Mouse (Mus musculus): ENCODE results near the gene Pip4k2c. TPM values are rescaled to one million over a fixed set of nuclear protein-coding genes. Genes with fewer than 3 reads are reported as not detected.

Gene Pip4k2c
- polyA plus RNA-seq, 1 experiment: 9.5 TPM

GRCm38 (mm10) chr10:127150471-127150872, 60.9 kb downstream of the Pip4k2c start:
- Histone ChIP-seq H3K4me3 (replicated peaks) (no peak overlapping the region), H3K27me3 (ENCODE audit: control insufficient read depth) (no peaks in the 10 kb centered on the region), H3K9me3 (ENCODE audit: control insufficient read depth, low read length) (peaks cover 4% of the 10 kb centered on the region; the same call in 1 of the 2 replicates), H3K36me3 (ENCODE audit: control insufficient read depth) (no peaks in the 10 kb centered on the region), H3K4me1 (ENCODE audit: control insufficient read depth) (peaks cover 8% of the 10 kb centered on the region)
- TF ChIP-seq GATA1 (IDR thresholded peaks at IDR 0.05; ENCODE audit: low read length) (no peak), TAL1 (IDR thresholded peaks at IDR 0.05; ENCODE audit: low read length) (no peak)

- peaks cover 8% of the 10 kb centered on the region for H3K4me1 ChIP-seq (ENCODE audit: control insufficient read depth)
- no peak overlapping the region for H3K4me3 ChIP-seq (replicated peaks)
- peaks cover under 1% of the 10 kb centered on the region; the same call in 1 of the 2 replicates for H3K9me3 ChIP-seq (ENCODE audit: control insufficient read depth, low read length)
- H3K27me3 ChIP-seq (ENCODE audit: control insufficient read depth): no peaks in the 10 kb centered on the region
- no peak for TF ChIP-seq GATA1 (IDR thresholded peaks at IDR 0.05; ENCODE audit: low read length)
- no peak for TF ChIP-seq TAL1 (IDR thresholded peaks at IDR 0.05; ENCODE audit: low read length)
- H3K36me3 ChIP-seq (ENCODE audit: control insufficient read depth): no peaks in the 10 kb centered on the region
Observed at GRCm38 (mm10) chr10:127147135-127147534, 64.2 kb downstream of the Pip4k2c start.

Other genes starting within 250 kb of the Pip4k2c start
- 2.2 and 3.4 TPM in 2 replicates for gene Ctdsp2, start 232.9 kb downstream of the Pip4k2c start, polyA plus RNA-seq (2012)
- 0.01 TPM in 1 of 2 replicates, not detected in the other for gene Avil, start 210.9 kb downstream of the Pip4k2c start, polyA plus RNA-seq (2012)
- gene Tsfm, start 180.7 kb downstream of the Pip4k2c start, polyA plus RNA-seq (2012): 2.0 and 2.3 TPM in 2 replicates
- gene Mettl1, start 170.2 kb downstream of the Pip4k2c start, polyA plus RNA-seq (2012): 0.59 and 0.74 TPM in 2 replicates
- not detected in 2 replicates for gene Eef1akmt3, start 170.1 kb downstream of the Pip4k2c start, polyA plus RNA-seq (2012)
- gene Cyp27b1, start 163.3 kb downstream of the Pip4k2c start, polyA plus RNA-seq (2012): not detected in 2 replicates
- gene March9, start 151.4 kb downstream of the Pip4k2c start, polyA plus RNA-seq (2012): not detected in 2 replicates
- gene Cdk4, start 148.1 kb downstream of the Pip4k2c start, polyA plus RNA-seq (2012): 81.1 and 96.8 TPM in 2 replicates
- gene Tspan31, start 141.3 kb downstream of the Pip4k2c start, polyA plus RNA-seq (2012): 1.3 and 1.6 TPM in 2 replicates
- gene Agap2, start 136.3 kb downstream of the Pip4k2c start, polyA plus RNA-seq (2012): 0.07 and 0.10 TPM in 2 replicates
- gene Os9, start 90.5 kb downstream of the Pip4k2c start, polyA plus RNA-seq (2012): 13.2 and 14.7 TPM in 2 replicates
- gene B4galnt1, start 46.4 kb downstream of the Pip4k2c start, polyA plus RNA-seq (2012): 0.56 and 1.0 TPM in 2 replicates
- not detected in 2 replicates for gene Slc26a10, start 30.9 kb downstream of the Pip4k2c start, polyA plus RNA-seq (2012)
- 0.47 and 0.52 TPM in 2 replicates for gene Arhgef25, start 21.5 kb downstream of the Pip4k2c start, polyA plus RNA-seq (2012)
- gene Dtx3, start 15.9 kb downstream of the Pip4k2c start, polyA plus RNA-seq (2012): 11.1 and 11.5 TPM in 2 replicates
- 0.01 and 0.03 TPM in 2 replicates for gene Kif5a, start 51.8 kb upstream of the Pip4k2c start, polyA plus RNA-seq (2012)
- 15.3 and 16.5 TPM in 2 replicates for gene Dctn2, start 54.8 kb upstream of the Pip4k2c start, polyA plus RNA-seq (2012)
- 33.5 and 35.5 TPM in 2 replicates for gene Mbd6, start 77.4 kb upstream of the Pip4k2c start, polyA plus RNA-seq (2012)
- 12.0 and 17.1 TPM in 2 replicates for gene Mars, start 100.2 kb upstream of the Pip4k2c start, polyA plus RNA-seq (2012)
- gene Arhgap9, start 110.4 kb upstream of the Pip4k2c start, polyA plus RNA-seq (2012): 0.06 and 0.16 TPM in 2 replicates
- gene Gli1, start 130.4 kb upstream of the Pip4k2c start, polyA plus RNA-seq (2012): not detected in 2 replicates
- not detected in 2 replicates for gene Inhbe, start 142.8 kb upstream of the Pip4k2c start, polyA plus RNA-seq (2012)
- not detected in 2 replicates for gene Inhbc, start 158.8 kb upstream of the Pip4k2c start, polyA plus RNA-seq (2012)
- gene R3hdm2, start 168.7 kb upstream of the Pip4k2c start, polyA plus RNA-seq (2012): 8.8 and 11.1 TPM in 2 replicates